Mouse (Mus musculus) liver (tissue): ENCODE measurements around the gene Bbs4.
A peak's percentile ranks its signal among the peaks of the same experiment; 100 is the strongest.

Experiments
- DNase-seq: peaks from one replicate; pipeline ENCODE4 v3.0.0-alpha.2; 2020; ENCODE audit warnings: mixed read lengths

Gene Bbs4

GRCm38 (mm10) chr9:59291688-59292492 lies 61.4 kb downstream of the Bbs4 start:
- DNase-seq: no peak

GRCm38 (mm10) chr9:59290957-59291687 lies 62.2 kb downstream of the Bbs4 start, which contains the start of gene Adpgk:
Gene Adpgk (plus strand): TSS chr9:59291558.
- DNase-seq: peak; percentile 99

GRCm38 (mm10) chr9:59289529-59290115 lies 63.7 kb downstream of the Bbs4 start:
- no peak for DNase-seq

GRCm38 (mm10) chr9:59288685-59289410 lies 64.5 kb downstream of the Bbs4 start:
- peak; percentile 33 for DNase-seq

GRCm38 (mm10) chr9:59288058-59288457 lies 65.2 kb downstream of the Bbs4 start:
- DNase-seq: no peak

GRCm38 (mm10) chr9:59285614-59286013 lies 67.7 kb downstream of the Bbs4 start:
- DNase-seq: peak; percentile 51

GRCm38 (mm10) chr9:59282683-59282986 lies 70.7 kb downstream of the Bbs4 start:
- DNase-seq: no peak

GRCm38 (mm10) chr9:59281871-59282682 lies 71.2 kb downstream of the Bbs4 start:
- DNase-seq: peak; percentile 80

- DNase-seq: no peak
These were observed 72.4 kb downstream of the Bbs4 start for GRCm38 (mm10) chr9:59280888-59281287.

- no peak for DNase-seq
These were observed 74.6 kb downstream of the Bbs4 start for GRCm38 (mm10) chr9:59278694-59279093.

GRCm38 (mm10) chr9:59278199-59278598 lies 75.1 kb downstream of the Bbs4 start:
- DNase-seq: no peak

GRCm38 (mm10) chr9:59274846-59275455 lies 78.4 kb downstream of the Bbs4 start:
- no peak for DNase-seq

- DNase-seq: no peak
These were observed 80.1 kb downstream of the Bbs4 start for GRCm38 (mm10) chr9:59273199-59273598.
